Mouse (Mus musculus): ENCODE data around the gene Olfr860.
"Not testable (repeated sequence)": the region's sequence is repeated elsewhere in the genome, so short reads cannot be mapped to it uniquely, and the experiment has no call there.

Gene Olfr860

DNA sequence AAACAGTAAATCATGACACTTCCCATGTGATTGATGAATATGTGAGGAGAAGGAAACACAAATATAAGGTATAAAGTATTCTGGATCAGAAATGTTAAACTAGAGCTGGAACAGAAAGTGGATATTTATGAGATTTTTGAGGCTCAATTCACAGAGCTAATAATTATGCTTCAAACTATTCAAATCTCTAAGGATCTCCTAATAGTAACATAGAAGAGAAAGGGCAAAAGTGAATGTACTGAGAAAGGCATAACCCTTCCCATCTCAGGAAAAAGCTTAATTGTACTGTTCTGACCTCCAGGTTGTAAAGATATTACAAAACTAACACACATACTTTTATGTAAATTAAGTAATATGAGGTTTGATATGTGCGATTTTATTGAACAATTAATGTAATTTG lies at the start of gene Olfr860:
Olfr860 (minus strand) TSS at position 101 of the 400 bp plus-strand sequence.
- CTCF ChIA-PET, result no interaction called here

DNA sequence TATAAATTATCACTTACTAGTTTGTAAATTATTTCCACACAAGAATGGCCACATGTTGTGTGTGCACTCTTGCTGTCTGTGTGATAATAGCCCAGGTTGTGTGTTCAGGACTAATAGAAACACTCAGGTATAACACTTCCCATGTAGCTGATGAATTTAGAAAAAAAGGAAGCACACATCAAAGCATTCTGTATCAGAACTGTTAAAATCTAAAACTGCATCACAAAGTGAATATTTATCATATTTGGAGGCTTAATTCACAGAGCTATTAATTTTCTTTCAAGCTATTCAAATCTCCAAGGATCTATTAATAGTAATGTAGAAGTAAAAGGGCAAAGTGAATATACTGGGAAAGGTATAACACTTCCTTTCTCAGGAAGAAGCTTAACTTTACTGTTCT lies 38.4 kb upstream of the Olfr860 start, which contains the start of gene Olfr862:
Olfr862 (minus strand) TSS at position 101 of the 400 bp plus-strand sequence.
- CTCF ChIA-PET, result no interaction called here

DNA sequence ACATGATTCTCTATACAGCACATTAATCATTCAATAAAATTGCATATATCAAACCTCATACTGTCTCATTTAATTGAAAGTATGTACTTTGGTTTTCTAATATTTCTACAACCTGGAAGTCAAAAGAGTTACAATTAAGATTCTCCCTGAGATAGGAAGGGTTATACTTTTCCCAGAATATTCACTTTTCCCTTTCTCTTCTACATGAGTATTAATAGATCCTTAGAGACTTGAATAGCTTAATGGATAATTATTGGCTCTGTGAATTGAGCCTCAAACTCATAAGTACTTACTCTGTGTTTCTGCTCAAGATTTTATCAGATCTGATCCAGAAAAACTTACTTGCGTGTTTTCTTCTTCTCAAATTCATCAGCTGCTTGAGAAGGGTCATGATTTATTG lies 44.9 kb downstream of the Olfr860 start, which contains the start of gene Olfr859:
Olfr859 (plus strand) TSS at position 301 of the 400 bp plus-strand sequence.
- CTCF ChIA-PET, result not testable (repeated sequence)

DNA sequence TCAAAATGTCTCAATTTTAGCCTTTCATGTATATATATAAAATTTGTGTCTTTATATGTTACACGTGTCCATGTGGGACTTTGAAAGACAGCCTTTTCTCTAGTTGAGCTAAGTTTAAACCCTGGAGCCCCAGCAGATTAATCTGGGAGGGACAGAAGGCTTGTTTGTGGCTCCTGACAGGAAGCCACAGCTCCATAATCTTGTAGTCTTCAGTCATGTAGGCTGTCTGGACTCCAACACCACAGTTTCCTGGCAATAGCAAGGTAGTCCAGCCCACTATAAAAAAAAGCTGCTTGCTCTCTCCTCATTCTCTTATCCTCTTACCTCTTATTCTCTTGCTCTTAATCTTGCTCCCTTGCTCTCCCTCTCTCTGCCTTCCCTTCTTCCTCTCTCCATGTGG lies 46.5 kb downstream of the Olfr860 start:
- CTCF ChIA-PET, result no interaction called here

Measured in spleen, embryonic (tissue).